Mouse (Mus musculus) cerebellum, postnatal 25 days (tissue): Measurements from ENCODE around the gene Ptma.
"Not testable (repeated sequence)": the region's sequence is repeated elsewhere in the genome, so short reads cannot be mapped to it uniquely, and the experiment has no call there.

Experiments
- DNase-seq, 2 experiments: peaks; one replicate each; pipeline ENCODE4 v3.0.0; 2021; ENCODE audit warnings: mixed read lengths in 2 of 2

Gene Ptma

DNA sequence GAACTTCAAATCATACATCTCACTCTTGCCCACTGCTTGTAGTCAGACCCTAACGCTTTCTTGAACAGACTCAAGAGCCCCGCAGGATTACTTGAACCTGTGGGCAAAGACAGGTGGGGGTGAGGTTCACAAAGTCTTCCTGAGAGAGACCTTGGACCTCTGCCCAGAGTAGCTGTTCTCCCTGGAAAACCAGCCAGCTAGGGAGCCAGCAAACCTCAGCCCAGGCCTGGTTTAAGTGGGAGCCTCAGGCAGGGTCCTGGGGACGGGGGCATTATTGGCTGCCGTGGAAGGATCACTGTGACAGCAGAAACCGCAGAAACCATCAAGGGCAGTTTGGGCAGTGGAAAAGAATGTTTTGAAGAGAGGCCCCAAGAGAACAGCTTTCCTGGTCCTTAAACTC, 29.2 kb upstream of the Ptma start:
- peak in 1 of 2 experiments; percentile 22 for DNase-seq

DNA sequence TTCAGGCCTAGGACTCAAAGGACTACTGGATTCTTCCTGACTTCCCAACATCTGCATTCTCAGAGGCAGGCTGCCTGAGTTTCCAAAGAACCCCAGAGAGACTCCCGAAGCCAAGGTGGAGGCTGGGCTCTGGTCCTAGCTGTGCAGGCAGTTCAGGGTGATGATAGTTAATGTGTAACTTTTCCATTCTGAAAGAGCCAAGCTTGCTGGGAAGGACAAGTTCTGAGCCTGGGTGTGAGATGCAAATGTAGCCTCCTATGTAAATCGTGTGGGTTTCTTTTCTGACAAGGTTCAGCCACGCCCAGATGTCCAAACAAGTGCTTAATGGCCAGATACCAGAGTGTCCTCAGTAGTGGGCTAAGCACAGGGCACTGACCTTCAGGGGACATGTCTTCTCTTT, 28.5 kb upstream of the Ptma start:
- DNase-seq, result no peak

DNA sequence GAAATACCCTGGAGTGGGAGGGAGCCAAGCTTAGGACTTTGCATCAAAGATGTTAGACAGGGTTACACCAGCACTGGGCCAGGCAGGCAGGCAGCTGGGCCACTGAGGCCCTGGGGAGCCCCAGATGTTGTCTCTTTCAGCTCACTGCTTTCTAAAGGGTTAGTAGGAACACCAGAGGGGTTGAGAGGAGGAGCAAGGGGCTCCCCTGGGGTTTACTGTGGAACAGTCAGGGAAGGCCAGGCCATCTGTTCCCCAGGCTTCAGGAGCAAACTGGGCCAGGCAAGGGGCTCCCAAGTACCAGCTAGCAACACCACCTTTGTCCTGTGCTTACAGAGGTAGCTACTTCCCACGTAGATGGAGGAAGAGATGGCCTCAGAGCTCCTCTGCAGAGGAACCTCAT, 27.9 kb upstream of the Ptma start:
- DNase-seq, result peak; percentile 30 to 37

DNA sequence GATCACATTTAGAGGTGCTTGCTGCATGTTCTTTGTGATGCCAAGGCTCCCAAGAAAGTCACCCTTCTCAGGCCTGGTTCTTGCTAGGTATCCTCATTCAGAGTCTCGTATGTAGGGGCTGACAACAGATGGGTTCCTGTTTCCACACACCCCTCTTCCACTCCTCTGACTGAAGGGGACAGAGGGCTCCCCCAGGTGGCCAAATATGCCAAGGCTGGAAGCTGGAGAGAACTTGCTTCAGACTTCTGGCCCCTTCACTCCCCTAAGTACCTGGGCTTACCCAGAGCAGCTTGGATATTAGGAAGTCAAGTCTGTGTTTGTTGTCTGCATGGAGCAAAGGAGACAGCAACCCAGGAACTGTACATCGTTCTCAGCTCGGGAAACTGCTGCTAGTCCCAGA, 26.6 kb upstream of the Ptma start:
- DNase-seq, result peak; percentile 65 to 82

DNA sequence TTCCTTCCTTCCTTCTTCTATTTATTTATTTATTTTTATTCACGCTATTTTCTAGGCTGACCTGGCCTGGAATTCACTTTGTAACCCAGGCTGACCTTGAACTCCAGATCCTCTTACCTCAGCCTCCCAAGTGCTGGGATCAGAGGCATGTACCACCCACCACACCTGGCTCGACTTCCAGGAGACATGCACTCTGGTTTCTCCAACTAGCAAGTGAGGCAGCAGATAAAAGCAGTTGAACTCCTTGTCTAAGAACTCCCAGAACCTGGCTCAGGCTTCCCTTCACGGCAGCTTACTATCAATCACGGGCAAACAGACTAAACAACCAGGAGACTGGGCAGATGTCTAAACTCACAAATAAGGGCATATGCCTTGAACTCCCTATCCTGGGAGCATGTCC, 25.8 kb upstream of the Ptma start:
- DNase-seq, result no peak

DNA sequence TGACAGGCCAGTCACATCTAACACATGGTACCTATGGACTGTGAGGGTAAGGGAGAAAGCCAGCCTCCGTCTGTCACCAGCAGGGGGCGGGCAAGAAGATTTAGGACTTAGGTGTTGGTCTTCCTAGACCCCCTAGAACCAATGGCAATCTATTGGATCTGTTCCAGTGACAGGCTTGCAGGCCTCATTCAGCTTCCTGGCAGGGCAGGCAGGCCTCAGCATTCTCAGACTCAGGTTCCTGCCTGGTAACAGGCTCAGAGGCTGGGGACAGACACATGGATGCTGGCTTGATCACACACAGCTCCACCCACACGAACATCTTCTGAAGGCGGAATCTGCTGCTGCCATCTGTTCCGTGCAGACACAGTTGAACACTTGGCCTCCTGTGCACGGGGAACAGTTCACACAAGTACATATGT, 25.4 kb upstream of the Ptma start:
- DNase-seq, result peak; percentile 74 to 80

DNA sequence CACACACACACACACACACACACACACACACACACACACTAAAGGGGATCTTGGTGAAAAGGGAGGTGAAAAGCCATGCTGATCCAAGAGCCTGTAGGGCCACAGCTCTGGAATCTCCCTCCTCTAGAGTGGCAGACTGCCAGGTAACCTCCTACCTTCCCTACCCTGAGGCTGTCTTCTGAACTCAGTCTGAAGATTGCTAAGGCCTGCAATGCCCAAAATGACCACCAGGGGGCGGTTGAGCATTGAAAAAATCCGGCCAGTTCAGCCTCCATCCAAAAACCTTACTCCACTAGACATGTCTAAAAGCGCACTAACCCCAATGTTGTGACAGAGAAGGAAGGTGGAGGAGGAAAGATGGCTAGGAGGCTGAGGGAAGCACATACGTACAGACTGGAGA, 25.0 kb upstream of the Ptma start:
- peak; percentile 96 to 99 for DNase-seq

DNA sequence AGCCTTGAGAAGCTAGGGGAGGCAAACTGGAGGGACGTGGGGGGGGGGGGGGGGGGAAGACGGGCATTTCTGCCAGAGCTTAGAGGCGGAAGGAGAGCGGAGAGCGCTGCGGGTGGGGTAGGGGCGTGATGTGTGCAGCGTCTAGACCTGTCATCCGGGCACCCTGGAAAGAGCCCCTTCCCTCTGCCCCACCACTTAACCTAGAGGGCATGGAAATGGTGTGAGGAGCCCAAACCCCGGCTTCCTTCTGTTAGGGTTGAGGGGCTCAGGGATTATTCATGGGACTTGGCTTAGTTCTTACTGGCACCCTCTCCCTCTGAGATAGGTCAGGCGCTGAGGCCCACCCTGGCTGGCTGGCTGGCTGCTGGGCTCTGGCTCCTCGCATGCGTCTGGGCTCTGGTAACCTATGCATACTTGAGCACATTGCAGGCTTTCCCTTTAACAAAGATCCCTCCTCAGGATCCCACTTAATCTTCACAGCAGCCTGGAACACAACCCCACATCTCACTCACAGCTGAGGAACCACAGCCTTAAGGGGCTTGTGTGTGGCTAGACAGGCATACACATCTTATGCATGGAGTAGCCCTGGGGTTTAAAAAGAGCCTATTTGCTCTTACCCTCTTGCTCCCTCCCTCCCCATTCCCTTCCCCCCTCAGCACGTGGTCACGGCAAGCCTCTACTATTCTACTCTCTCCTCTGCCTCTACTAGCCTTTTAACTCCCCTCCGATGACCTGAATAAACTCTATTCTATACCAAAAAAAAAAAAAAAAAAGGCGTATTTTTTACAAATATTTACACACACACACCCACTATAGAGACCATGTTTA, 24.1 kb upstream of the Ptma start:
- DNase-seq, result peak; percentile 24 to 25

DNA sequence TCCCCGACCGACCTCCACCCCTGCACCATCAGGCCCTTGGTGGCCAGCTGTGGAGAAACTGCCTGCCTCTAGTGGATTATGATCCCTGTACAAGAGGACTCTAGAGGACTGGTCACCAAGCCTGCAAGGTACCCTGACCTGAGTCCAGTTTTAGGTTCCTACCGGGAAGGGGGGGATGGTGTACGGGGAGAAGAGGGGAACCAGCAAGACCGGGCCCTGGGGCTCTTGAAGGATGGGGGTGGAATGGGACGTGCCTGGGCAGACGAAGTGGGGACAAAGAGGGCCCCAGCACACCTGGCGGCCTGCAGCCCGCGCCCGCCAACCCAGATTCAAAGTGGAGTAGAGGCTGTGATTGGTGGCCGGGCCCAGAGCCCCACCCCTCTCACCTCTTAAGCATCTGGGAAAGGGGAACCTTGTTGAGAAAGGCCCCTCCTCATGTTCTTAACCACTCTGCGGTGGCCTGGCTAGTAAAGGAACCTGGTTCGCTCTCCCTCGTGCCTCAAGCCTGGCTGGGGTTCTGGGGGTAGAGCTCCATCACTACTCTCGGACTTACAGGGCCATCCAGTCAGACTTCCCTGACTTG, 23.3 kb upstream of the Ptma start:
- DNase-seq, result peak in 1 of 2 experiments; percentile 38

DNA sequence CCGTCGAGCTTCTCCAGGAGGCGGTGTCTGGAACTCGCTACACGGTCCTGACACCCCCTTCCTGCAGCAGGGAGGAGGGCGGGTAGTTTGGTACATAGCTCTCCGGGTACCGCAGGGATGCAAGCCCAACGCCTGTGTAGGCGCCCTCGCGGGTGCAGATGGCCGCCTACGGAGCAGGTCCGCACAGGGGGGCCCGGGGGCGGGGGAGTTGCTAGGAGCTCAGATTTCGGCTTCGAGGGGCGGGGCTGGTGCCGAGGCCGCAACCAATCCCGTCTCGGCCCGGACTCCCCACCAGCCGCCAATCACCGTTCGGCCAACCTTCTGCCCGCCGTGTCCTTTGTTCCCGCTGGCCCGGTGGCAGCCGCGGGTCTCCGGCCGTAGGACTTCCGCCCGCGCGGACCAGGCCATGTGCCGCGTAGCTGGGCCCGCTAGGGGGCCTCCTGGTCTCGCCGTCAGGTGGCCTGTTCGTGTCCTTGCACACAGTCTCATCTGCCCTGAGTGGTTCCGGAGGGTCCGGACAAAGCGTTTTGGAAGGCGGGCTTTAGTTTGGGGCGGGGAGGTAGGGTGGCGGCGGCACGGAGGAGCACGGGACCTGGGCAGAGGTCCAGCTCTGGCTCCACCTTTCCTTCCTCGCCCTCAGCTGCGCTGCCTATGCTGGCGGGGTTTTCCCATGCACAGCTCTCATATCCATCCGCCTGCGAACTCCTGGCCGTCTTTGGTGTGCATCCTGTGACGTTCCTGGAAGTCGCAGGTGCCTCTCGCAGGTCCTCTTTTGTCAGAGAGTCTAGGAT, 22.4 kb upstream of the Ptma start:
- peak; percentile 94 to 96 for DNase-seq

DNA sequence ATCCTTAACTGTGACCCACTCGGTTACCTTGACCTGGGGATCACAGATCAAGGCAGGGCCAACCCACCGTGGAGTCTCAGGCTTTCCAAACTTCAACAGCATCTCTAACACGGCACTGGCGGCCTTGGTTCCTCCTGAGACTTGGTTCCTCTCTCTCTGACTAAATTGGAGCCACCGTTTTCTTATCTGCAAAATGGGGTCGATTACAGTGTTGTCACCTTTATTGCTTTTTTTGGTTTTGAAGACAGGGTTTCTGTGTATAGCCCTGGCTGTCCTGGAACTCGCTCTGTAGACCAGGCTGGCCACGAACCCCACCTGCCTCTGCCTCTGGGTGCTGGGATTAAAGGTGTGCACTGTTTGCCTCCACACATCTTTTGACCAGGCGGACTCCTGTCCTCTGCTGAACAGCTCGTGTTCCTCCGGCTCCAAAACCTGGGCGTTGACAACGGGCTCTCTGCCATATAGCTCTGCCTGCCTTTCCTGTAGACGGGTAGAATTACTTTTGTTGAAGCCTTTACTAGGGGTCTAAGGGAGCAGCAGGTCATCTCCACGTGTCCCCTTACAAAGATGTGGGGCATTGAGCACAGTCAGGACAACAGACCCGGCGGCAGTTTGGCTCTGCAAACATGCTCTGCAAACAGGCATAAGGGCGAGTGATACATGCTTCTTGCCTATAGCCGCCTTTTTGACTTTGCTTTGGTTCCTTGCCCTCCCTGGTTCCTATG, 21.7 kb upstream of the Ptma start:
- peak; percentile 45 for DNase-seq

DNA sequence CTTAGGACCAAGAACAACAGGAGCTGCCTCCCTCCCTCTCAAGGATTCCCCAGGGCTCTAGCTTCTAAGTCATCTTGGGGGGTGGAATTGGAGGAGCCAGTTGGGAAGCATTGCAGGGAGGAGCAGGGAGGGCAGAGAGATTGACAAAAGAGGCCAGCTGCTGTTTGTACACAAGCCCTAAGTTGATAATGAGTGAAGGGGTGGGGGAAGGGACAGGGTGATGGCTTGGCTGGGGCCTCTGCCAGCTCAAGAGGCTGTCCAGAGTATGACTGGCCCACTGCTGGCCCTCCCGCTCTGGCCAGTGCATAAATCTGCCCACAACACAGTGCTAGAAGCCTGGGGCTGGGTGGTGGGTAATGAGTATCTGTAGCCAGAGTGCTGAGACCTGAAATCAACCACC, 21.1 kb upstream of the Ptma start:
- DNase-seq, result peak in 1 of 2 experiments; percentile 43

DNA sequence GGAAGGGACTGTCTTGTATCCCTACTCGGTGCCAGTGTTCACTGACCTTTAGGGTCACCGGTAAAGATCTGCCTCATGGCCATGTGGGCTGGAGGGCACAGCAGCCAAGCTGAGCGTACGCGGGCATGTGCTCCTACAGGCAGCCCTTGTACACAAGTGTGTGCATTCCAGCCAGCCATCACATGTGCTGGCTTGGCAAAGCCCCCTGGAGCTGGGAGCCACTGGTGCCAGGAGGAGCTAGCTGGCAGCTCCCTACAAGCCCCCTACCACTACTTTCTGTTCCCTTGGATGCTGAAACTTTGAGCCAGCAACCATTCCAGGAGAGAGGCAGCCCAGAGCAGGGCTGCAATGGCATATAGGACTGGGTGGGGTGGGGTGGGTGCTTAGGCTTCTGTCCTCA, 20.1 kb upstream of the Ptma start:
- peak in 1 of 2 experiments; percentile 16 for DNase-seq

DNA sequence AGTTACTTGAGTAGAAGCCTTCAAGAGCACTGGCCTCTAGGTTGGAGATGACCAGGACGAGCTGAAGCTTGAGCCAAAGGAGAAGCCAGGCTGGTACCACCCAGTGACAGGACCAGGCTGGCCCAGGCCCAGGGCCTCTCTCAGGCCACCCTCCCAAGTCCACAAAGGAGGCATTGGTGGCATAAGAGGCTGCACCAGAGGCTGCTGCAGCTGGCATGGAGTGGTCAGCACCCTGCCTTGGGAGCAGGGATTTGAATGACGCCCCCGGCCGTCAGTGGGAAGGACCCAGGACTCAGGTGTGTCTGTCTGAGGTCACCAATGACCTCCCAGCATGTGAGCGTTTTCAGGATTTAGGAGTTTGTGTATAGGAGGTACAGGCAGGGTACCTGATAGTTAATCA, 18.7 kb upstream of the Ptma start:
- DNase-seq, result peak in 1 of 2 experiments; percentile 25

DNA sequence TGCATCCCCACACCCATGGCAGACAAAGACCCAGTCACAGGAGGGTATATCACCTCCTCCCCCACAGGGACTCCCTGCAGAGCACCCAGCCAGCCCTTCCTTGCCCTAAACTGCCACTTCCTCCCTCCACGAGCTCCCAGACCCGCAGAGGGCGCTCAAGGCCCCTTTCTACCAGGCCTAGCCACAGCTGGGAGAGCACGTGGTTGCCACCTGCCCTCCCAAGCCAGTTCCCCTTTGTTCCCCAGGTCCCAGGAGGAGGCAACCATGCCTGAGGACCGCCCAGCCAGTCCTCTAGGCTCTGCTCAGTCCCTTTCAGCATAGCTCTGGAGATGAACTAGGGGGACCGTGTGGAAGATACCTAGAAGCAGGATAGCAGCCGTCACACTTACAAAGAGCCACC, 17.1 kb upstream of the Ptma start:
- DNase-seq, result peak; percentile 55 to 79

DNA sequence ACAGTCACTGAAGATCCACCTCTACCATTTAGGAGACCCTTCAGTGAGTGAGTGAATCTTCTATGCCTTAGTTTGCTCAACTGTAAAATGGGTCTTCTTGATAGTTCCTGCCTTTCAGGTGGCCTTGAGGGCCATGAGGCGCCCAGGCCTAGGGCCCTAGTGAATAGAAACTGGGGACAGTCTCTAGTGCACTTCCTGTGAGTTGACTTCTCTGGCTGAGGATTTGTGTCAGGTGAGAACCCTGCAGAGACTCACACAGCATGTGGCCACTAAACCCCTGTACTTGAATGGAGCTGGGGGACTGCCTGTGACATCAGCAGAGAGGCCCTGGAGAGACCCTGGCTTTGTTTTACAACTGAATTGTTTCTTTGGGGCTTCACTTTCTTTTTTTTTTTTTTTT, 16.3 kb upstream of the Ptma start:
- no peak for DNase-seq

DNA sequence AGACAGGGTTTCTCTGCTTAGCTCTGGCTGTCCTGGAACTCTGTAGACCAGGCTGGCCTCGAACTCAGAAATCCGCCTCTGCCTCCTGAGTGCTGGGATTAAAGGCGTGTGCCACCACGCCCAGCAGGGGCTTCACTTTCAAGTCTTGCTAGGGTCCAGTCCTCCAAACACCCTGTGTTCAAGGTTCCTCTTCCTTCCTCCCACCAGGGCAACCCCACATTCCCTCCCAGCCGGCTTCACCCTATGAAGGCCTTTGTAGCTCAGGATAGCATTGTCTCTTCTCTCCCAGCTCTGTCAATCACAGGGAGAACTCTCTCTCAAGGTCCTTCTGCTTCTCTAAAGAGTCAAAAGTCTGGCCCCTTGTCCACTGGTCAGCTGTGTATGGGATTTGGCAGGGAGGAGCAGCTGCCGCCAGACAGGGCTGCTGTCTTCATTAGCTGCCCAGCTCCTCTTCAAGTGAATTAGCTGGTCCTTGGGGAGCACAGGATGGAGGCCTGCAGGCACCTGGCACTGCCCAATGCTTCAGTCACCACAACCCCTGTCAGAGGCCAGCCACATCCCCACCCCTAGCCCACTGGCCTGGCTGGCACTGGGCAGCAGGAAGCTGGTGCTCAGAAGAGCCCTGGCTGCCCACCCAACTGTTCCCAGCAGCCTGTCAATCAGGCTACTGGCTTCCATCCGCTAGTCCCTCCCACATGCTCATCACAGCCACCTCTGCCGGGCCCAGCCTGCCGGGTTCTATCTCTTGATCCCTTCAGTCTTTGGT, 15.7 kb upstream of the Ptma start:
- DNase-seq, result peak in 1 of 2 experiments; percentile 18

DNA sequence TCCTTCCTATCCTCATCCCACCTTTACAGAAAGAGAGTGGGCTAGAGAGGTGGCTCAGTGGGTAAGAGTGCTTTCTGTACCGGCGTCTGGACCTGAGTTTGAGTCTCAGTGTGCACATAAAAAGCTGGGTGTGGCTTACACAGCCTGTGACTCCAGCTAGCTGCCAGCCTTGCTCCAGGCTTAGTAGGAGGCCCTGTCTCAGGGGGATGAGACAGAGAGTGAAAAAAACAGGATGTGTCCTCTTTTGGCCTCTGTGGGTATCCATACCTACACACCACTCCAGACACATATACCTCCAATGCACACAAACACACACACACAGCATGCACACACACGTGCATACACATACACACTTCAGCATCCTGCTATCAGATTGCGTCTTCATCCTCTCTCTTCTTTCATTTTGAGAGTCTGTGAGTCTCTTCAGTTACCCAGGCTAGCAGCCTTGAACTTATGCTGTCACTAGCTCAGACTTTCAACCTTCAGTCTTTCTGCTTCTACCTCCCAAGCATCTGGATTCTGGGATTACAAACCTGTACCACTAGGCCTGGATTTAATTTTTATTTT, 14.3 kb upstream of the Ptma start:
- DNase-seq, result no peak

DNA sequence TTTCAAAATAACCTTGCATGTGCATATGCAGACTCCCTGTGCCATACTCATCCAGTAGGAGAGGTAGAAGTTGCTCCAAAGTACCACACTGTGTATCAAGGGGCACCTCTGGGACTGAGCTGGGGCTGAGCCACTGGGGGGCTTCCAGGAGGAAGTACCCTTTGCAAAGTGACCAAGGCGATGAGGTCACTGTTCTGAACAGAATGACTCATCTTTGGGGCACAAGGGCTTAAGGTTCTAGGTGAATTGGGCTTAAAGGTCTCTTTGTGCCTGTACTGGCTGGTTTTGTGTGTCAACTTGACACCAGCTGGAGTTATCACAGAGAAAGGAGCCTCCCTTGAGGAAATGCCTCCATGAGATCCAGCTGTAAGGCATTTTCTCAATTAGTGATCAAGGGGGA, 13.5 kb upstream of the Ptma start:
- DNase-seq, result not testable (repeated sequence)

DNA sequence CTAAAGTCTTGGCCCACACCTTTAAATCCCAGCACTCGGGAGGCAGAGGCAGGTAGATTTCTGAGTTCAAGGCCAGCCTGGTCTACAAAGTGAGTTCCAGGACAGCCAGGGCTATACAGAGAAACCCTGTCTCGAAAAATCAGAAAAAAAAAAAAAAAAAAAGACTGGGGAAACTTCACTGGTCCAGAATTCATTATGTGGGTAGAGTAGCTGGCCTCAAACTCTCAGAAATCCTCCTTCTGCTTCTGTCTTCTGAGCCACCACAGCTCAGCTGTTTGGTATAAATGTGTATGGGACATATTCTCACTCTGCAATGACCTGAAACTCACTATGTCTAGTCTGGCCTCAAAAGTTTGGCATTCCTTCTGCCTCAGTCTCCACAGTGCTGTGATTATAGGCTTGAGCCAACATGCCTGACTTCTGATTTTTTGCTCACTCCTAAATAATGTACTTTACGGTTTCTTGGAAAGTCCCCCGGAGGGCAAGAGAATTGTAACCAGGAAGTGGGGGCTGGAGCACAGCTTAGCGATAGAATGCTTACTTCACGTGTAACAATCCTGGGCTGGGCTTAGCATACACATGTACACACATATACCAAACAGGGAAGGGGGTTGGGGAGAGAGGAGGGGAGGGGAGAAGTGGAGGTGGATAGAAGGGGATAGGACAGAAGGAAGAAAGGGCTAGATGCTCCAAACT, 10.7 kb upstream of the Ptma start:
- DNase-seq, result no peak

DNA sequence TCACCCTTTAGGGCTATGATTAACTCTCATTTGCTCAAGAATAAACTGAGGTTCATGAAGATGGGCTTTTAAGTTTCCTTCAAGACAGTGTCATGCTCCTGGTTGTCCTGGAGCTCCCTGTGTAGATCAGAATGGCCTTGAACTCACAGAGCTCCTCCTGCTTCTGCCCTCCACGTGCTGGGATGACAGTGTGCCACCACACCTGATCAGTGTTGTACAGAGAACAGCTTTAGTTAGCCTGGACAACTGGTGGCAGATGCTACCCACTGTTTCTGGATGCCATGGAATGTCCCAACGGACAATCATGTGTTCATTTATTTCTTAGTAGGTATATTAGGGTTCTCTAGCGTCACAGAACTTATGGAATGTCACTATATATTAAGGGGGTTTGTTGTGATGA, 9.4 kb upstream of the Ptma start:
- no peak for DNase-seq
